Mouse (Mus musculus): ENCODE measurements around the gene Plcl2.

- no peak for TF ChIP-seq CTCF (IDR thresholded peaks at IDR 0.05; ENCODE audit: low read depth, low read length)
- no peak for TF ChIP-seq POLR2A (IDR thresholded peaks at IDR 0.05; ENCODE audit: insufficient read depth, low read length)
- TF ChIP-seq EP300 (IDR thresholded peaks at IDR 0.05; ENCODE audit: insufficient read depth, low read depth, low read length): no peak
Measured at GRCm38 (mm10) chr17:50650535-50651223, 141.5 kb downstream of the Plcl2 start.
